Mouse (Mus musculus): ENCODE measurements at regions not wholly inside any gene's neighbourhood (a gene's known extent, or its start where the extent isn't known, plus 50 kb on each side); places are given as distances from the start of the nearest gene placed in this dataset.

DNA sequence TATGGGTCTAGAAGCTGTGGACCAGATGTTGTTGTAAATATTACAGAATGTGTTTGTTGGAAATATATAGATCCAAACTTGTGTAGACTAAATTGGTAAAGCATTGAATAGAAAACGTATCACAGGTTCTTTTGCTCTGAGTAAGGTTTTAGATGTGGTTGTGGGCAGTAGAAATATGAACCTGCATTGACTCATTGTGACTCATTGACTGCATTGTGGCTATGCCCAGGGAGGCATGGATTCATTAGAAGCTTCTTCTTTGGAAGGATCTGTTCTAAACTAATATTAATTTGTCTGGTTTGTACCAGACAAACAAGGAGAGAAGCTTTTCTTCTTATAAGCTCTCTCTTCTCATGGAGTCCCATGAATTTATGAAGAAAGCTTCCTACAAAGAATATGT, 248.2 kb upstream of the Xrcc4 start:
- TF ChIP-seq CTCF (IDR thresholded peaks at IDR 0.05; ENCODE audit: insufficient read depth, low read length): no peak
- no peak for TF ChIP-seq POLR2A (IDR thresholded peaks at IDR 0.05; ENCODE audit: borderline replicate concordance, extremely low read depth, low read depth, low read length)

Data from lung, adult 2 months (tissue).